Mouse (Mus musculus): ENCODE results near the gene Hs2st1.

GRCm38 (mm10) chr3:144435281-144435680, 134.7 kb downstream of the Hs2st1 start:
- TF ChIP-seq GATA1 (IDR thresholded peaks at IDR 0.05; ENCODE audit: borderline replicate concordance, low read length) (no peak), FLI1 (IDR thresholded peaks at IDR 0.05; ENCODE audit: low read length) (no peak)
